Comparison of ENCODE assay signal across 8 mouse cellular contexts in genomic region chr17:6783756-6784357, GRCm38 (mm10). TPM values are rescaled to one million over a fixed set of nuclear protein-coding genes. Genes with fewer than 3 reads are reported as not detected.
DNase-seq lines count a peak whose midpoint lies in the region; ATAC-seq and TF ChIP-seq lines count a peak whose summit lies in the region.

No protein-coding gene starts in this region.

- TF ChIP-seq EP300 in liver, embryonic 14.5 days (IDR thresholded peaks at IDR 0.05; ENCODE audit: low read depth) = no peak

- peaks cover 40% of the 10 kb centered on the region for H3K4me1 ChIP-seq in hindbrain, embryonic 10.5 days (replicated peaks)
- peaks cover 18 to 21% of the 10 kb centered on the region in 2 experiments for H3K4me1 ChIP-seq in liver, embryonic 14.5 days (replicated peaks; ENCODE audit: control insufficient read depth in 2 of 2, insufficient read depth in 2 of 2, low read length in 1 of 2)
- H3K4me1 ChIP-seq in stomach, embryonic 15.5 days = peaks cover 18% of the 10 kb centered on the region
- H3K4me1 ChIP-seq in cerebellum, adult 2 months (ENCODE audit: control insufficient read depth, insufficient read depth, low read length) = 0 out of 2 replicates have a peak, but pooled peaks cover 4% of the 10 kb centered on the region

- no peak for TF ChIP-seq CTCF in liver, embryonic 14.5 days (IDR thresholded peaks at IDR 0.05; ENCODE audit: low read depth)
- no peak for TF ChIP-seq CTCF in cerebellum, adult 2 months (IDR thresholded peaks at IDR 0.05; ENCODE audit: borderline replicate concordance, insufficient read depth, low read depth, low read length)

- DNase-seq in lung, adult 18-20 months = peak; percentile 69 to 74
- no peak for DNase-seq in lung, postnatal 14 days
- DNase-seq in hindbrain, embryonic 10.5 days (ENCODE audit: low spot score) = no peak
- no peak for DNase-seq in liver, embryonic 14.5 days (ENCODE audit: low read depth in 3 of 3, low spot score in 3 of 3)
- no peak for DNase-seq in gastrocnemius, postnatal 4 days (ENCODE audit: low spot score in 2 of 2)
- no peak for DNase-seq in adrenal gland, postnatal 36 days
- DNase-seq in cerebellum, adult 2 months = no peak

- H3K36me3 ChIP-seq in hindbrain, embryonic 10.5 days = no peaks in the 10 kb centered on the region
- no peaks in the 10 kb centered on the region for H3K36me3 ChIP-seq in liver, embryonic 14.5 days (replicated peaks; ENCODE audit: control insufficient read depth, insufficient read depth, low read depth)
- H3K36me3 ChIP-seq in stomach, embryonic 15.5 days = no peaks in the 10 kb centered on the region

- H3K4me2 ChIP-seq in liver, embryonic 14.5 days (ENCODE audit: low read depth) = peak overlapping the region; percentile 82
- H3K4me2 ChIP-seq in stomach, embryonic 15.5 days = peak overlapping the region; percentile 84

- peak overlapping the region; percentile 92 for H3K4me3 ChIP-seq in hindbrain, embryonic 10.5 days
- H3K4me3 ChIP-seq in liver, embryonic 14.5 days (ENCODE audit: insufficient read depth in 1 of 2, low read depth in 2 of 2, low read length in 2 of 2) = peak overlapping the region; percentile 86 to 92; a peak in 3 of 4 replicates
- peak overlapping the region; percentile 88 for H3K4me3 ChIP-seq in stomach, embryonic 15.5 days (replicated peaks)
- H3K4me3 ChIP-seq in cerebellum, adult 2 months (replicated peaks; ENCODE audit: insufficient read depth, low read depth, low read length) = no peak overlapping the region

- WGBS in hindbrain, embryonic 10.5 days = 57% methylated on average over 10 of the region's 10 CpGs
- WGBS in liver, embryonic 14.5 days (ENCODE audit: insufficient replicate concordance) = 46% methylated on average over 10 of the region's 10 CpGs
- WGBS in stomach, embryonic 15.5 days = 31% methylated on average over 10 of the region's 10 CpGs
- 41% methylated on average over 10 of the region's 10 CpGs for WGBS in cerebellum, adult 2 months

- H3K9ac ChIP-seq in liver, embryonic 14.5 days (replicated peaks) = peak overlapping the region; percentile 95
- 0 out of 2 replicates have a peak overlapping the region, but pooled peaks have one; percentile 81 for H3K9ac ChIP-seq in stomach, embryonic 15.5 days

- no peak for TF ChIP-seq POLR2A in cerebellum, adult 2 months (IDR thresholded peaks at IDR 0.05; ENCODE audit: borderline replicate concordance, insufficient read depth, low read length)

- H3K9me3 ChIP-seq in hindbrain, embryonic 10.5 days = no peaks in the 10 kb centered on the region
- no peaks in the 10 kb centered on the region for H3K9me3 ChIP-seq in liver, embryonic 14.5 days (ENCODE audit: control insufficient read depth, low read length)
- H3K9me3 ChIP-seq in stomach, embryonic 15.5 days = no peaks in the 10 kb centered on the region

- H3K27me3 ChIP-seq in hindbrain, embryonic 10.5 days (ENCODE audit: insufficient read depth, poor library complexity, severe bottlenecking) = peaks cover 46% of the 10 kb centered on the region
- H3K27me3 ChIP-seq in liver, embryonic 14.5 days (ENCODE audit: control insufficient read depth, insufficient read depth, low read length) = no peaks in the 10 kb centered on the region
- no peaks in the 10 kb centered on the region for H3K27me3 ChIP-seq in stomach, embryonic 15.5 days (replicated peaks)
- H3K27me3 ChIP-seq in cerebellum, adult 2 months (ENCODE audit: control insufficient read depth, insufficient read depth, low read length) = no peaks in the 10 kb centered on the region

- no peak for ATAC-seq in liver, embryonic 14.5 days (ENCODE audit: insufficient read depth)
- ATAC-seq in stomach, embryonic 15.5 days (ENCODE audit: insufficient read depth, low FRiP score, low read depth) = no peak

- no peak overlapping the region for H3K27ac ChIP-seq in hindbrain, embryonic 10.5 days
- no peak overlapping the region for H3K27ac ChIP-seq in liver, embryonic 14.5 days
- peak overlapping the region; percentile 97; the same call in 1 of the 2 replicates for H3K27ac ChIP-seq in stomach, embryonic 15.5 days
- H3K27ac ChIP-seq in cerebellum, adult 2 months (ENCODE audit: insufficient read depth, low read length) = no peak overlapping the region

RNA-seq across cellular contexts. Expression of gene Ezr, which starts 1.3 kb away (rescaled TPM):
- 85.2 and 99.4 TPM in 2 replicates for polyA plus RNA-seq in hindbrain, embryonic 10.5 days (2016; fragmentation: Nextera tagmentation; extraction: Ambion mirVana)
- 17.6 and 31.2 TPM in 2 replicates for polyA plus RNA-seq in liver, embryonic 14.5 days (2012; rRNA removed)
- 41.7 and 52.8 TPM in 2 replicates for polyA plus RNA-seq in liver, embryonic 14.5 days (2014; fragmentation: Nextera tagmentation; extraction: Ambion mirVana)
- polyA plus RNA-seq in stomach, embryonic 15.5 days (2015; fragmentation: Nextera tagmentation; extraction: Ambion mirVana) = 223 and 228 TPM in 2 replicates
- total RNA-seq in gastrocnemius, postnatal 4 days (2021) = 10 to 100 TPM; 14.3 to 18.9 TPM
- 10 to 100 TPM; 21.9 to 27.4 TPM for total RNA-seq in adrenal gland, postnatal 36 days (2021)
- polyA plus RNA-seq in cerebellum, adult 2 months (2012; rRNA removed) = 12.1 and 16.1 TPM in 2 replicates

Comparison
In these comparisons a context has a peak if more than half of its experiments do, and no peak if none do; other contexts are left out.
1. DNase-seq: peak in lung, adult 18-20 months (2 of 2); none in lung, postnatal 14 days (single experiment), hindbrain, embryonic 10.5 days (single experiment), liver, embryonic 14.5 days (0 of 3), gastrocnemius, postnatal 4 days (0 of 2), adrenal gland, postnatal 36 days (0 of 2) and cerebellum, adult 2 months (0 of 2).